Mouse (Mus musculus) thymus, postnatal 25 days (tissue): ENCODE data around the gene Sept6.

ENCODE experiments used
- DNase-seq: peaks from one replicate; pipeline ENCODE4 v3.0.0; 2022

The Sept6 gene

GRCm38 (mm10) chrX:36969501-36969900 is 22.1 kb downstream of the Sept6 start:
- DNase-seq: no peak

GRCm38 (mm10) chrX:36956674-36957073 is 34.9 kb downstream of the Sept6 start:
- DNase-seq: no peak

DNA sequence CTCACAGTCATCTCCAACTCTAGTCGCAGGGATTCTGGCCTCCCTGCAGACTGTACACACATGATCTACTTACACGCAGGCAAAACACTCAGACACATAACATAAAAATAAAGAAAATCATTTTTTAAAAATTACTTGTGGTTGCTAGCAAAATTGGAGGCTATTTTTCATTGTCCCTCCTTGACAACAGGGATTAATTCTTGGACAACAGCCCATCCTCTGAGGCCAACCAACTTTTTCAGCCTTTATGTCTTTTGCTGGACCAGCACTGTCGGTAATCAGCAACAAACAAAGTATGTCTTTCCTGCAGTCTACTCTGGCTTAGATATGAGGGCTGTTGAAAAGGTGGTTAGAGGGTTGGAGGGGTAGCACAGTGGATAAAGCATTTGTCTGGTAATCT is 50.5 kb downstream of the Sept6 start:
- no peak for DNase-seq

- no peak for DNase-seq
Observed at GRCm38 (mm10) chrX:36939806-36940413, 51.7 kb downstream of the Sept6 start.

- no peak for DNase-seq
Observed at GRCm38 (mm10) chrX:36935326-36935966, 56.1 kb downstream of the Sept6 start.

GRCm38 (mm10) chrX:36930574-36930973 is 61.0 kb downstream of the Sept6 start:
- DNase-seq: peak; percentile 23

GRCm38 (mm10) chrX:36929694-36930093 is 61.9 kb downstream of the Sept6 start:
- DNase-seq: no peak

DNA sequence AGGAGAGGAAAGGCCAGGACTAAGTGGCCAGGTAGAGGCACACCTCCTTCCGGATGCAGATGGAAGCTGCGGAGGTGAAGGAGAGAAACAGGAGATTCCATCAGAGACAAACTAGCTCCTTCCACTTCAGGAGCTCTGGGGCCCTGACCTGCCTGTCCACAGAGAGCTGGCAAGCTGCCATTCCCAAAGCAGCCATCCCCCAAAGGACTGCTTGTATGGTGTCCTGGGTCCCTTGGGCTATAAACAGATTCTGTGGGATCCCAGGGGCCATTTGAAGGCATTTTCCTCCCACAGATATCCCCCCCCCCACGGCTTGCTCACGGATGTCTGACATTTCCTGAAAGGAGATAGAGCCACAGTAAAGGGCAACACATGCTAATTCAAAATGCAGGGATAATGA is 62.8 kb downstream of the Sept6 start:
- DNase-seq: no peak

DNA sequence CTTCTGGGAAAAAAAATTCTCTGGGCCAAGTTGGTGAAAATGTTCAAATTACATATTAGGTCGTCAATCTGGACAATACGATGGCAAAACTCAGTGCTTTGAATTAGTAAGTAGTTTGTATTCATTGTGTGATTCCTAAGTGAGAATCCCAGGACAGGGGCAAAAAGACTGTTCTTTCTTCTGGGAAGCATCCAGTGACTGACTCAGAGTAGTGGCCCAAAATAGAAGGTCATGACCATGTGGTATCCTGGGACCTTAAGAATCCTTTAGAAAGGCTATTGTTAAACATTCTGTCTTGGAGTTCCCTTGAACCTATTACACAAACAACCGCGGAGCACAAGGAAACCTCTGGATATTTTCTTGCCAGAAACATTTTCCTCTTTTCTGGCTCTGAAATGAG is 70.2 kb downstream of the Sept6 start:
- no peak for DNase-seq

- no peak for DNase-seq
Observed at GRCm38 (mm10) chrX:36917749-36918148, 73.8 kb downstream of the Sept6 start.

- DNase-seq: peak; percentile 52
Observed at GRCm38 (mm10) chrX:36911343-36911742, 80.3 kb downstream of the Sept6 start.

DNA sequence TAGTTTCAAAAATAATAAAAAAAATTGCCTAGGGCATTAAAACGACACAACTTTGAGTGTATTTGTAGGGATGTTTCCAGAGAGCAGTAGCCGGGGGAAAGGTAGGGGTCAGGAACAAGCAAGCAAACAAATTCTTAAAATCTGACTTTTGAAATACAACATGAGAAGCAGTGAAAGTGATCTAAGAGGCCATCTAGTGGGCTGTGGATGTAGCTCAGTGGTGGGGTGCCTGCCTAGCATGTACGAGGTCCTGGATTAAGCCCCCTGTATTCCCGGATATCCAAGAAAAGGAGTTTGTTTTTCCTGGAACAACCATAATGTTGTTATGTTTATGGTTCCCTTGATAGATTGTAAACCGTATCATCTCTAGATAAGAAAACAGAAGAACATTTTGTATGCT is 85.1 kb downstream of the Sept6 start:
- DNase-seq: no peak

- peak; percentile 93 for DNase-seq
Observed at GRCm38 (mm10) chrX:36903115-36903768, 88.4 kb downstream of the Sept6 start.

- DNase-seq: peak; percentile 55
Observed at GRCm38 (mm10) chrX:36902321-36903114, 89.1 kb downstream of the Sept6 start, which contains the start of gene Nkrf. Nkrf (minus strand) TSS chrX:36902899.

- DNase-seq: no peak
Observed at GRCm38 (mm10) chrX:36901655-36902054, 89.9 kb downstream of the Sept6 start.

DNA sequence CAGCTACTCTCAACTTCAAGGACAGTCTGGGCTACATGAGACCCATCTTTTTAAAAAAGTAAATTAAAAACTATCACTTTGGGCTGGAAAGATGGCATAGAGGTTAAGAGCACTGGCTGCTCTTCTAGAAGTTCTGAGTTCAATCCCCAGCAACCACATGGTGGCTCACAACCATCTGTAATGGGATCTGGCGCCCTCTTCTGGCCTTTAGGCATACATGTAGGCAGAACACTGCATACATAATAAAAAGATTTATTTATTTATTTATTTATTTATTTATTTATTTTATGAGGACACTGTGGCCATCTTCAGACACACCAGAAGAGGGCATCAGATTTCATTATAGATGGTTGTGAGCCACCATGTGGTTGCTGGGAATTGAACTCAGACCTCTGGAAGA is 92.7 kb downstream of the Sept6 start:
- DNase-seq: peak; percentile 19

DNA sequence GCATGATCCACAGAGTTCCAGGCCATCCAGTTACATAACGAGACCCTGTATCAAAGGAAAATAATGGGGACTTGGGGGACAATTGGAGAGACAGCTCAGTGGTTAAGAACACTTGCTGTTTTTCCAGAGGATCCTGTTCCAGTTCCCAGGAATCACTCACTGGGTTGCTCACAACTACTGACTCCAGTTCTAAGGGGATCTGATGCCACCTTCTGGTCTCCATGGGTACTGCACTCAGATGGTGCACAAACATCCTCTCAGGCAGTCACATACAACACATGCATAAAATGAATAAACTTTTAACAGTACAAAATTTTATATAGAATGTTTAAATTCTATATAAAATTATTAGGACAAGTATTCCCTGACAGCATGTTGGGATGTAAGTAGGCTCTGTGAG is 106.9 kb downstream of the Sept6 start:
- no peak for DNase-seq

GRCm38 (mm10) chrX:36874704-36875128 is 116.9 kb downstream of the Sept6 start:
- DNase-seq: no peak

- DNase-seq: peak; percentile 91
Observed at GRCm38 (mm10) chrX:36874178-36874696, 117.4 kb downstream of the Sept6 start.

DNA sequence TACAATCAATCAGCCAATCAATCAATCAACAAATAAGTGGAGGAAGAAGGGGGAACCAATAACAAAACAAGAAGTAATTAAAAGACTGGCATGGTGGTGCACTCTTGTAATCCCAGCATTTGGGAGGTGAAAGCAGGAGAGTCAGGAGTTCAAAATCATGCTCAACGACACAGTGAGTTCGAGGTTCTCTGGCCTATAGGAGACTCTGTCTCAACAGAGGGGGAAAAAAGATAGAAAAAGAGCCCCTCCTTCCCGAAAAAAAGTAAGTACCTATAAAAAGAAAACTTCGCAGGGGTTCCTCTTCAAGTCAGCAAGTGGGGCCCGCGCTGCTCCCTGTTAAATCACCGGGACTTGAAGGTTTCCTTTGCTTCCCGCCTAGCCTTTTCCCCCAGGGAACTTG is 117.8 kb downstream of the Sept6 start, which contains the start of the genes Ube2a and C330007P06Rik:
Gene Ube2a, plus strand, starts transcription at position 136 of the 400 bp plus-strand sequence.
Gene C330007P06Rik, minus strand, starts transcription at position 347 of the 400 bp plus-strand sequence.
- DNase-seq: no peak

GRCm38 (mm10) chrX:36870372-36870771 is 121.2 kb downstream of the Sept6 start:
- no peak for DNase-seq

DNA sequence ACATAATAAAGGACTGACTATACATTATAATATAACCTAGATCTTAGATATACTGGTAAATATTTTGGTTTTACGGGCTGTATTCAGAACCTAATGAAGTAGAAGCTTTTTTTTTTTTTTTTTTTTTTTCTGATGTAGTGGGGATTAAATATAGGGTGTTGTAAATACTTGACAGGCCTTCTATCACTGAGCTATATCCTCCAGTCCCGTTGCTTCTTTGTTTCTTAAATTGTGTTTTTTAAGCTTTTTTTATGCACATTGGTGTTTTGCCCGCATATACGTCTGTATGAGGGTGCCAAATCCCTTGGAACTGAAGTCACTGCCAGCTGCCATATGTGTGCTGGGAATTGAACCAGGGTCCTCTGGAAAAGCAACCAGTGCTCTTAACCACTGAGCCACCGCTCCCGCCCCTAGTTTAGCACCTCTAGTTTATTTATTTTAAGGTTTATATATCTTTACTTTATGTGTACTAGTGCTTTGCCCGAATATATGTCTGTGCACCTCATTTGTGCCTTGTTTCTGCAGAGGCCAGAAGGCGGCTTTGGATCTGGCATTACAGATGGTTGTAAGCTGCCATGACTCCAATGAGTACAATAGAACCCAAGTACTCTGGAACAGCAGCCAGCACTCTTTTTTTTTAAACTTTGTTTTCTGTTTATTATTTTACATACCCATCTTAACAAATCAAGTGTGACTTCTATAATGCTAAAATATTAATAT is 126.8 kb downstream of the Sept6 start:
- DNase-seq: no peak
